Comparison of ENCODE assay signal across 7 mouse cellular contexts in genomic region chr6:115492952-115493613, GRCm38 (mm10). TPM values are rescaled to one million over a fixed set of nuclear protein-coding genes. Genes with fewer than 3 reads are reported as not detected.
DNase-seq lines count a peak whose midpoint lies in the region; ATAC-seq and TF ChIP-seq lines count a peak whose summit lies in the region.

No protein-coding gene starts in this region.

- H3K9me3 ChIP-seq in stomach, postnatal 0 days (ENCODE audit: control insufficient read depth, low read length): no peaks in the 10 kb centered on the region

- H3K4me1 ChIP-seq in stomach, postnatal 0 days (replicated peaks; ENCODE audit: control insufficient read depth, insufficient read depth): no peaks in the 10 kb centered on the region

- H3K4me3 ChIP-seq in stomach, postnatal 0 days (ENCODE audit: low read depth, low read length): no peak overlapping the region

- peak overlapping the region; percentile 73 for H3K27ac ChIP-seq in stomach, postnatal 0 days (replicated peaks)

- H3K9ac ChIP-seq in stomach, postnatal 0 days (ENCODE audit: low read length): no peak overlapping the region

- 36% methylated on average over 11 of the region's 11 CpGs for WGBS in stomach, postnatal 0 days

- no peak for TF ChIP-seq EP300 in stomach, postnatal 0 days (optimal IDR thresholded peaks at IDR 0.05)

- peak; percentile 54; the same call in 1 of the 2 replicates for ATAC-seq in stomach, postnatal 0 days (ENCODE audit: low FRiP score, low TSS enrichment)

- no peaks in the 10 kb centered on the region for H3K36me3 ChIP-seq in stomach, postnatal 0 days (ENCODE audit: control insufficient read depth, insufficient read depth, low read length)

- DNase-seq in lung, postnatal 10 days: peak; percentile 50
- no peak for DNase-seq in lung, postnatal 25 days (ENCODE audit: low spot score)
- peak; percentile 80 for DNase-seq in cerebellum, adult 9-11 months
- peak; percentile 30 for DNase-seq in left cerebral cortex, adult 11 months (ENCODE audit: low spot score)
- no peak for DNase-seq in stomach, postnatal 0 days (ENCODE audit: low spot score)
- no peak for DNase-seq in embryo, embryonic 9.5 days (ENCODE audit: extremely low spot score)
- DNase-seq in T-cell, adult 2 months (ENCODE audit: low spot score): no peak

- no peak overlapping the region for H3K4me2 ChIP-seq in stomach, postnatal 0 days (replicated peaks; ENCODE audit: low read depth)

- TF ChIP-seq CTCF in stomach, postnatal 0 days (IDR thresholded peaks at IDR 0.05; ENCODE audit: low read depth): no peak

- no peaks in the 10 kb centered on the region for H3K27me3 ChIP-seq in stomach, postnatal 0 days (ENCODE audit: control insufficient read depth, insufficient read depth, low read length)

RNA-seq across cellular contexts. Expression of gene Tsen2, which starts 51.4 kb away (rescaled TPM):
- 10.0 and 11.1 TPM in 2 replicates for polyA plus RNA-seq in stomach, postnatal 0 days (2015; fragmentation: Nextera tagmentation; extraction: Ambion mirVana)

Comparison
In these comparisons a context has a peak if more than half of its experiments do, and no peak if none do; other contexts are left out.
1. DNase-seq: peak in lung, postnatal 10 days (single experiment), cerebellum, adult 9-11 months (single experiment) and left cerebral cortex, adult 11 months (single experiment); none in lung, postnatal 25 days (single experiment), stomach, postnatal 0 days (single experiment), embryo, embryonic 9.5 days (single experiment) and T-cell, adult 2 months (single experiment).